Mouse (Mus musculus) embryonic fibroblast, embryonic 13.5 days (primary cell): ENCODE measurements around the gene Ntn4. TPM values are rescaled to one million over a fixed set of nuclear protein-coding genes. Genes with fewer than 3 reads are reported as not detected.
A peak's percentile ranks its signal among the peaks of the same experiment; 100 is the strongest.

Experiments
- H3K27ac ChIP-seq: 2 replicates; pipeline ENCODE4 v1.5.1; 2012; ENCODE audit warnings: low read length, control low read depth, inconsistent platforms; ENCODE audit not compliant: insufficient read depth
- H3K4me1 ChIP-seq: 2 replicates; pipeline ENCODE4 v1.6.1; 2011; ENCODE audit warnings: low read length; ENCODE audit not compliant: control insufficient read depth, insufficient read depth
- H3K4me3 ChIP-seq: 2 replicates; pipeline ENCODE4 v1.5.1; 2011; ENCODE audit warnings: mild to moderate bottlenecking, control low read depth, low read length; ENCODE audit not compliant: insufficient read depth
- CTCF ChIP-seq: IDR thresholded peaks from 2 replicates; pipeline ENCODE4 v1.5.1; 2011; ENCODE audit warnings: mild to moderate bottlenecking, control low read depth, low read length, moderate library complexity, borderline replicate concordance; ENCODE audit not compliant: insufficient read depth
- POLR2A ChIP-seq: IDR thresholded peaks from 2 replicates; pipeline ENCODE4 v1.6.1; 2011; ENCODE audit warnings: low read depth, mild to moderate bottlenecking, control low read depth, low read length, moderate library complexity
- polyA plus RNA-seq: library from polyadenylated mRNA; stranded (reverse); fragments of >200 nt; gene quantifications from 2 replicates; pipeline ENCODE4 v1.2.4, GENCODE M21; 2011; ENCODE audit warnings: low read depth; ENCODE audit not compliant: missing spikeins, insufficient read length

Gene Ntn4
- polyA plus RNA-seq, 1 experiment, result 18.6 TPM

- TF ChIP-seq CTCF (no peak), POLR2A (no peak)
- Histone ChIP-seq H3K4me1 (no peaks in the 10 kb centered on the region), H3K4me3 (no peak overlapping the region), H3K27ac (no peak overlapping the region)
Observed at GRCm38 (mm10) chr10:93697866-93698483, 57.5 kb downstream of the Ntn4 start.

GRCm38 (mm10) chr10:93699689-93700478 lies 59.4 kb downstream of the Ntn4 start:
- TF ChIP-seq POLR2A (no peak), CTCF (no peak)
- Histone ChIP-seq H3K27ac (no peak overlapping the region), H3K4me1 (no peaks in the 10 kb centered on the region), H3K4me3 (no peak overlapping the region)

GRCm38 (mm10) chr10:93700589-93701363 lies 60.3 kb downstream of the Ntn4 start:
- H3K4me3 ChIP-seq, result no peak overlapping the region
- TF ChIP-seq CTCF (no peak), POLR2A (no peak)
- no peaks in the 10 kb centered on the region for H3K4me1 ChIP-seq
- H3K27ac ChIP-seq, result no peak overlapping the region

- Histone ChIP-seq H3K27ac (no peak overlapping the region), H3K4me1 (peaks cover 6% of the 10 kb centered on the region), H3K4me3 (no peak overlapping the region)
- no peak for TF ChIP-seq POLR2A
- TF ChIP-seq CTCF, result no peak
Observed at GRCm38 (mm10) chr10:93703946-93704345, 63.5 kb downstream of the Ntn4 start.

GRCm38 (mm10) chr10:93707149-93708075 lies 66.9 kb downstream of the Ntn4 start:
- no peak overlapping the region for H3K4me3 ChIP-seq
- TF ChIP-seq POLR2A (no peak), CTCF (no peak)
- peaks cover 6% of the 10 kb centered on the region for H3K4me1 ChIP-seq
- H3K27ac ChIP-seq, result peak overlapping the region; percentile 61

- Histone ChIP-seq H3K4me3 (no peak overlapping the region), H3K4me1 (peaks cover 6% of the 10 kb centered on the region), H3K27ac (peak overlapping the region; percentile 61)
- TF ChIP-seq CTCF (no peak), POLR2A (no peak)
Observed at GRCm38 (mm10) chr10:93708076-93708473, 67.6 kb downstream of the Ntn4 start.

GRCm38 (mm10) chr10:93708515-93708914 lies 68.0 kb downstream of the Ntn4 start:
- Histone ChIP-seq H3K27ac (peak overlapping the region; percentile 8; the same call in 1 of the 2 replicates), H3K4me1 (peaks cover 6% of the 10 kb centered on the region), H3K4me3 (no peak overlapping the region)
- no peak for TF ChIP-seq CTCF
- TF ChIP-seq POLR2A, result no peak

- Histone ChIP-seq H3K27ac (no peak overlapping the region), H3K4me1 (peaks cover 6% of the 10 kb centered on the region), H3K4me3 (no peak overlapping the region)
- TF ChIP-seq POLR2A, result no peak
Observed at GRCm38 (mm10) chr10:93709536-93709935, 69.1 kb downstream of the Ntn4 start.
